In genomic region chr2:29271803-29272518, GRCm38 (mm10) we compare ENCODE assay signal across 8 mouse cellular contexts. TPM values are rescaled to one million over a fixed set of nuclear protein-coding genes. Genes with fewer than 3 reads are reported as not detected.
DNase-seq lines count a peak whose midpoint lies in the region; ATAC-seq and TF ChIP-seq lines count a peak whose summit lies in the region.

No protein-coding gene starts in this region.

- H3K36me3 ChIP-seq in kidney, embryonic 15.5 days: no peaks in the 10 kb centered on the region
- no peaks in the 10 kb centered on the region for H3K36me3 ChIP-seq in midbrain, embryonic 13.5 days

- 0 out of 2 replicates have a peak overlapping the region, but pooled peaks have one; percentile 14 for H3K27ac ChIP-seq in kidney, embryonic 15.5 days
- peak overlapping the region; percentile 61 for H3K27ac ChIP-seq in midbrain, embryonic 13.5 days

- H3K9ac ChIP-seq in kidney, embryonic 15.5 days: no peak overlapping the region
- H3K9ac ChIP-seq in midbrain, embryonic 13.5 days (replicated peaks): no peak overlapping the region

- no peak for TF ChIP-seq POLR2A in brain, embryonic 14.5 days (IDR thresholded peaks at IDR 0.05; ENCODE audit: borderline replicate concordance, extremely low read depth, insufficient read depth, insufficient read length, poor library complexity, severe bottlenecking)

- DNase-seq in kidney, adult 11 months: peak; percentile 12
- no peak for DNase-seq in kidney, adult 18-20 months
- DNase-seq in brain, embryonic 14.5 days (ENCODE audit: low read depth): peak; percentile 77
- no peak for DNase-seq in thymus, postnatal 14 days
- no peak for DNase-seq in gastrocnemius, postnatal 25 days
- no peak for DNase-seq in ovary, postnatal 10 days (ENCODE audit: low spot score)

- TF ChIP-seq CTCF in brain, embryonic 14.5 days (IDR thresholded peaks at IDR 0.05; ENCODE audit: borderline replicate concordance, extremely low read depth, insufficient read depth, insufficient read length): no peak

- H3K4me2 ChIP-seq in kidney, embryonic 15.5 days: no peak overlapping the region
- H3K4me2 ChIP-seq in midbrain, embryonic 13.5 days (replicated peaks): no peak overlapping the region

- H3K4me3 ChIP-seq in kidney, embryonic 15.5 days (replicated peaks): no peak overlapping the region
- no peak overlapping the region for H3K4me3 ChIP-seq in midbrain, embryonic 13.5 days (replicated peaks)

- no peaks in the 10 kb centered on the region for H3K9me3 ChIP-seq in kidney, embryonic 15.5 days (replicated peaks)
- no peaks in the 10 kb centered on the region for H3K9me3 ChIP-seq in midbrain, embryonic 13.5 days

- peaks cover 18% of the 10 kb centered on the region for H3K4me1 ChIP-seq in kidney, embryonic 15.5 days
- H3K4me1 ChIP-seq in midbrain, embryonic 13.5 days (replicated peaks): peaks cover 26% of the 10 kb centered on the region

- WGBS in kidney, embryonic 15.5 days: 45% methylated on average over 7 of the region's 7 CpGs
- 39% methylated on average over 7 of the region's 7 CpGs for WGBS in midbrain, embryonic 13.5 days

- H3K27me3 ChIP-seq in kidney, embryonic 15.5 days: no peaks in the 10 kb centered on the region
- no peaks in the 10 kb centered on the region for H3K27me3 ChIP-seq in midbrain, embryonic 13.5 days

- peak; percentile 49; the same call in 1 of the 2 replicates for ATAC-seq in kidney, embryonic 15.5 days (replicated peaks; ENCODE audit: low FRiP score)
- peak; percentile 60 for ATAC-seq in midbrain, embryonic 13.5 days

RNA-seq across cellular contexts. Expression of gene Ntng2, which starts 19.2 kb away (rescaled TPM):
- polyA plus RNA-seq in brain, embryonic 14.5 days (2012; rRNA removed): 76.2 and 76.6 TPM in 2 replicates
- polyA plus RNA-seq in kidney, embryonic 15.5 days (2015; fragmentation: Nextera tagmentation; extraction: Ambion mirVana): 3.9 and 4.1 TPM in 2 replicates
- polyA plus RNA-seq in midbrain, embryonic 13.5 days (2015; fragmentation: Nextera tagmentation; extraction: Ambion mirVana): 11.8 and 15.6 TPM in 2 replicates
- total RNA-seq in gastrocnemius, postnatal 25 days (2021): 10 to 100 TPM; 33.4 to 40.0 TPM

Comparison
In these comparisons a context has a peak if more than half of its experiments do, and no peak if none do; other contexts are left out.
1. DNase-seq: peak in kidney, adult 11 months (single experiment) and brain, embryonic 14.5 days (single experiment); none in kidney, adult 18-20 months (single experiment), thymus, postnatal 14 days (single experiment), gastrocnemius, postnatal 25 days (single experiment) and ovary, postnatal 10 days (single experiment).